Mouse (Mus musculus) WW6 (cell line): Measurements from ENCODE around the gene Ppm1f.
"Not testable (repeated sequence)": the region's sequence is repeated elsewhere in the genome, so short reads cannot be mapped to it uniquely, and the experiment has no call there.

Source experiments
- DNase-seq: peaks from one replicate; pipeline ENCODE4 v3.0.0-alpha.2; 2013; ENCODE audit warnings: low read depth, low spot score

Ppm1f gene

DNA sequence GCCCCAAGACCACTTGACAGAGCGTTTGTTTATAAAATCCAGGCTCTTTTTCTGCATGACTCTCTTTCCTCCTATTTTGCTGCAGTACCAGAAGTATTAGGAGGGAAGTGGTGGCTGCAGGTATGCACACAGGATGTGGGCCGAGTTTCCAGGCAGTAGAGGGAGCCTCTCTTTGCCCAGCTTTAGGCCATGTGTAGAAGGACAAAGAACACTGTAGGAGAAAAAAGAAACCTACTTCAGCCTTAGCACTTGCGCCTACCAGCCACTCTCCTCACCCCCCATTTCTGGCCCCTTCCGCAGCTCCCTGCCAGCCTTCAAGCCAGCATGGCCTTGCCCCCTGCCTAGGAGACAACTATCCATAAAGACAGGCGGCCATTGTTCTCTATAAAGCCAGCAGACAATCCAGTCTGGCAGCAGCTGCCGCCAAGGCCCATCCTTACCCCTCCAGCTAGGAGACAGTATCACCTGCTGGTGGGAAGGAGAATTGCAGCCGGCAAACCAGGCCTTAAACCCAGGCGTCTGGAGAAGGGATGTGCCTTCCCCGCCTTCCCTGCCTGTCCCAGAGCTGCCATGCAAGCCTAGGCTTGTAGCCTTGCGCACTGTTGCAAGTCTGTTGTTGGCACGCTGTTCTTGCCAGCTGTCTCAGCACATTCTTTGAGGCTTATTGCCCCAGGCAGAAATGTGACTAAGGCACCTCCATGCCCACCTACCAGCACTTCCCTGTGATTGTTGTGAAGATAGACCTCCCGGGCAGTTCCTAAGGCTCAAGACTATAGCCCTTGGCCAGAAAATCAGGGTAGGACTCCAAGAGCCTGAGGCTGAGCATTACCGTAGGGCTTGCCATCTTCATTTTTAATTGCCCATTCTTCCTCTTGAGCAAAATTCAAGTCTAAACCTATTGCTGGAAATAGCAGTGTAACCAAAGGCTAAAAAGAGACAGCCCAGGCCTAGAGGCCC lies 15.7 kb downstream of the Ppm1f start:
- DNase-seq = peak; percentile 77

DNA sequence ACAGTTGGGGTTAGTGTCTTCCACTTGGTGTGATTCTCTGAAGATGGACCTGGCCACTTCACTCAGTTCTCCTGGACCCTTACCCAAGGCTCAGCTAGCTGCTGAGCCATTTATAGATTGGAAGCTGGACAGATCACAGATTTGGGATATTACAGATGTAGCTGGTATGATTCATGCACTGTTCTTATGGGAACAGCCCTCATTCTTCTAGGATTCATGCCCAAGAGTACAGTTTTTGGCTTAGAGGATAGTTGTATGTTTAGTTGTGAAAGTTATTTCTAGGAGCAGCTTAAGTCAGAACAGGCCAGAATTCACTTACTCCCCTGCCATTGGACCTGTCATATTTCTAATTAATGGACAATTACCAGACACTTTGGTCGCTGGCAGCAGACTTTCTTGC lies 17.2 kb downstream of the Ppm1f start:
- DNase-seq = no peak

GRCm38 (mm10) chr16:16918441-16919117 lies 22.3 kb downstream of the Ppm1f start:
- DNase-seq = no peak

- DNase-seq = no peak
Measured at GRCm38 (mm10) chr16:16921021-16921435, 24.8 kb downstream of the Ppm1f start.

GRCm38 (mm10) chr16:16924481-16924880 lies 28.2 kb downstream of the Ppm1f start:
- DNase-seq = no peak

DNA sequence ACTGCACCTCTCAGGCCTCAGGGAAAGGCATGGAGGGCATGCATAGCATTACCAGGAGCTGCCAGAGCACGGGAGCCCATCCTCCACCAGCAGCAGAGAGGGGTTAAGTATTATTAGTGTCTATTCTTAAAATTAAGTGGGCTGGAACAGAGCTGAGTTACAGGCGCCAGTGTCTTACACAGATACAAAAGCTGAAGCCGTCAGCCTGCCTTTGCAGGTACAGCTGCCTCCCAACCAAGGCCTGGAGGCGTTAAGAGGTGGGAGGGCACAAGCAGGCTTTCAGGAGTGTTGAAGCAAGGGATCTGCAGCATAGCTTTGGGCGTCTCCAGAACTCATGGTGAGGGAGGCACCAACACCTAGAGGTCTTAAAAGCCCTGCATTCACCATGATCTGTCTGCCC lies 30.3 kb downstream of the Ppm1f start:
- DNase-seq = no peak

- not testable (repeated sequence) for DNase-seq
Measured at GRCm38 (mm10) chr16:16928908-16929307, 32.6 kb downstream of the Ppm1f start.

DNA sequence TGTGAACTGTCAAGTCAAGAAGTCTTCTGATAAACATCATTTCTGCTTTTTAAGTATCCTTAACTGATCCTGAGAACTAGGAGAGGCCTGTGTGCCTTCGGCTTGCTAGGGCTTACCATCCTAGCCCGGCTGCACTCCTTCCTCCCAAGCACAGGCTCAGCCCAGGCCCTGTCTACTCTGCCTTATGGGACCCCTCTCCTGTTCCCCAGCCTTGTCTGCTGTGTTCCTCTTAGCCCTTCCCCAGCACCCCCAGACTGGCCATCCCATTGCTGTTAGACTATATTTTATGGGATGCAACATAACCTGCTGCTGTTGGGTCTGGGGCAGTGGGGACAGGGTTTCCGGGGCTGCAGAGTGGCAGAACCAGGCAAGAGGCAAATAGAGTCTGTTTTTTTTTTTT lies 34.1 kb downstream of the Ppm1f start:
- DNase-seq = no peak

GRCm38 (mm10) chr16:16930810-16931296 lies 34.6 kb downstream of the Ppm1f start:
- DNase-seq = no peak

GRCm38 (mm10) chr16:16939543-16939942 lies 43.3 kb downstream of the Ppm1f start:
- DNase-seq = no peak

DNA sequence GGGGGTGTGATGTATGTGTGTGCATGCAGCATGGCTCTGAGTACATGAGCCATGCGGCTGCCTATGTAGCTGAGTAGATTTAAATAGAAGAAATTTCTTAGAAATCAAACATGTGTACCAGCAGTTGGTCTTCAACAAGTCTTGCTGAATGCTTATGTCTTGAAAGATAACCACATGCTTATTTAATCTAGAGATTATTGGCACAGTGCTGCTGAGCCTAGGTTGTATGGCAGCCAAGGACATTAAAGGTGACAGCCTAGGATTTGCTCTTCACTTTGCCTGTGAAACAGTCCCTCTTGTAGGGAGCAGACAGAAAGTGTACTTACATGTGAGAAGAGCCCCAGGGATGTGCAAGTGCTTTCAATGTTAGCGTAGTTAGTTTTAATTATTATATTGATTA lies 44.8 kb downstream of the Ppm1f start:
- no peak for DNase-seq

DNA sequence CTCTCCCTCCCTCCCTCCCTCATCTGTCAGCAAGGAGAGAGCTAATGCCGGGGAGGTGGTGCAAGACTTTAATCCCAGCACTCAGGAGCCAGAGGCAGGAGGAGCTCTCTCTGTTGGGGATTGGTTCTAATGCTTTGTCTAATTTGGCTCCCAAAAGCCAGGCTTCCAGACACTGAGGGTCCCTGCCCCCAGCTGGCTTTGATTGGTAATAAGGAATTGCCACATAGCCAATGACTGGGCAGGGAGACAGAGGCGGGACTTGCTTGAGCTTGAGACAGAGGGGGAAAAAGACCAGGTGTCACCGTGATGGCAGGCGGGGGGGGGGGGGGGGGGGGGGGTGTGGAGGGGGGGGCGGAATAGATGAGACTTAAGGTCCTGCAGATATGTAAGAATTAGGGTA lies 62.3 kb downstream of the Ppm1f start:
- DNase-seq = peak; percentile 20

DNA sequence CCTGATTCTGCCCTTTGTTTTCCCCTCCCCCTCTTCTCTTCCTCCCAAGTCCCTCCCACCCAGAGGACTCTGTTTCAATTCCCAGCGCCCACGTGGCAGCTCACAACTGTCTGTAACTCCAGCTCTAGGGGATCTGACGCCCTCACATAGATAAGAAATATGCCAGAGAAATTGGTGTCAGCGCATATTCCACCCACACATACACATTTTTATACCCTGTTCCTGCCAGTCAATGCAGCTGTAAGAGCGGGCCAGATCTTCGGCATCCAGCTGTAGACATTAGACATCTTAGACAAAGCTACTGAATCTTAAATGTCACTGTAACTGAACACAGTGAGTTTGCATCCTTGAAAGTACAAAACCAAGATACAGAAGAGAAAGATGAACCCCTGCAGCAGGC lies 63.6 kb downstream of the Ppm1f start:
- no peak for DNase-seq

GRCm38 (mm10) chr16:16965149-16965548 lies 68.9 kb downstream of the Ppm1f start:
- DNase-seq = no peak

DNA sequence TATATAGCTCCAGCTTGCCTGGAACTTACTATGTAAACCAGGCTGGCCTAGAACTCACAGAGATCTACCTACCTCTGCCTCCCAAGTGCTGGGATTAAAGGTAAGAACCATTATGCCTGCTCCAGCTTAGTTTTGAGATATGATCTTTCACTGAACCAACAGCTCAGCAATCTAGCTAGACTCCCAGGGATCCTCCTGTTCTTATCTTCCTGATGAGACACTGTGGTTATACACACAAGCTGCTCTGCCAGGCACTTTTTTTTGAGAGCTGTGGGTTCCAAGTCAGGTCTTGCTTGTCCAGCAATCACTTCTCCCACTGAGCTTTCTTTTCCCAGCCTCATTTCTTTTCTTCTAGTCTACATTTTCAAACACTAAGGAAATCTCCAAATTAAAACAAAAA lies 70.0 kb downstream of the Ppm1f start:
- DNase-seq = no peak
